Mouse (Mus musculus): ENCODE measurements around the gene Ndufaf2.
A peak's percentile ranks its signal among the peaks of the same experiment; 100 is the strongest.

DNA sequence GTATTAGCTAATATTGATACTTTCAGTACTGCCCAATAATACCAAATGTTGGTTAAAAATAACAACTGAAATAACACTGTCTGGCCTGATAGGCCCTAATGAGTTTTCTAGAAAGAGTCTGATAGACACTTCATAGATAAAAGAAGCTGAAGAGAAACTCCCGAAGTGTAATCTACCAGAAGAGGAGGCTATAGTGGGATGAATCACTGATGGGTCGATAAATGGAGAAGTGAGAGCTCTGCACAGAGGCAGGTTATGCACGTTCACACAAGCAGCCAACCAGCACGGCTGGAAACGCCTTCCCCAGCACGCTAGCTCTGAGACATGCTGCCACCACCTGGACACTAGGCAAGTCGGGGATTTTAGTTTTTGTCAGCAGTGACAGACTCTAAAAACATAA, 117.1 kb downstream of the Ndufaf2 start:
- TF ChIP-seq CTCF (IDR thresholded peaks at IDR 0.05) = peak; percentile 79
- TF ChIP-seq EP300 (IDR thresholded peaks at IDR 0.05) = no peak

Measured in lung, postnatal 0 days (tissue).